Mouse (Mus musculus) intestine, embryonic 14.5 days (tissue): ENCODE results near the gene Clta. TPM values are rescaled to one million over a fixed set of nuclear protein-coding genes. Genes with fewer than 3 reads are reported as not detected.

ENCODE experiments used
- ATAC-seq: fragments of 200-750 bp; cut with Nextera tagmentation; replicated peaks from 2 replicates; pipeline ENCODE4 v1.8.0; 2017; ENCODE audit warnings: low read depth, moderate number of reproducible peaks, moderate TSS enrichment, moderate library complexity; ENCODE audit not compliant: low FRiP score, low TSS enrichment
- DNase-seq: peaks from one replicate; pipeline ENCODE4 v3.0.0-alpha.2; 2018; ENCODE audit warnings: low spot score
- H3K27ac ChIP-seq: fragments of 300-500 bp; sonication (generic); 2 replicates; pipeline ENCODE4 v1.5.1; 2014; ENCODE audit warnings: low read depth, mild to moderate bottlenecking, control low read depth
- H3K27me3 ChIP-seq: fragments of 300-500 bp; sonication (generic); replicated peaks from 2 replicates; pipeline ENCODE4 v1.6.1; 2014; ENCODE audit warnings: low read length, control low read depth; ENCODE audit not compliant: control insufficient read depth, insufficient read depth
- H3K36me3 ChIP-seq: fragments of 300-500 bp; sonication (generic); 2 replicates; pipeline ENCODE4 v1.6.1; 2014; ENCODE audit warnings: low read length, control low read depth; ENCODE audit not compliant: control insufficient read depth, insufficient read depth
- H3K4me1 ChIP-seq: fragments of 300-500 bp; sonication (generic); replicated peaks from 2 replicates; pipeline ENCODE4 v1.6.1; 2014; ENCODE audit warnings: low read length, control low read depth, mixed read lengths; ENCODE audit not compliant: control insufficient read depth, insufficient read depth
- H3K4me2 ChIP-seq: fragments of 300-500 bp; sonication (generic); 2 replicates; pipeline ENCODE4 v1.6.1; 2014; ENCODE audit warnings: low read length
- H3K4me3 ChIP-seq: fragments of 300-500 bp; sonication (generic); 2 replicates; pipeline ENCODE4 v1.5.1; 2014; ENCODE audit warnings: low read depth, low read length, control low read depth, mixed read lengths
- H3K9ac ChIP-seq: fragments of 300-500 bp; sonication (generic); 2 replicates; pipeline ENCODE4 v1.6.1; 2014; ENCODE audit warnings: mild to moderate bottlenecking, low read length
- H3K9me3 ChIP-seq: fragments of 300-500 bp; sonication (generic); 2 replicates; pipeline ENCODE4 v1.6.1; 2016; ENCODE audit warnings: low read length, control low read depth; ENCODE audit not compliant: control insufficient read depth
- WGBS: fragments of 180-500 bp; shearing (Covaris S2); extraction: QIAGEN DNeasy Blood & Tissue Kit; methylation state at CpG from one replicate; pipeline ENCODE4 v1.1.7; 2014; 5-methylcytosine and 5-hydroxymethylcytosine counted together
- polyA plus RNA-seq: library from polyadenylated mRNA; unstranded; fragments of >200 nt; fragmentation: Nextera tagmentation; extraction: Ambion mirVana; gene quantifications from 2 replicates; pipeline ENCODE4 v1.2.1, GENCODE M21; 2014

Clta gene
- polyA plus RNA-seq, 1 experiment from 2014 or later = 240 TPM

- Histone ChIP-seq H3K27me3 (no peaks in the 10 kb centered on the region), H3K9ac (no peak overlapping the region), H3K4me3 (no peak overlapping the region), H3K4me1 (peaks cover 26% of the 10 kb centered on the region), H3K27ac (no peak overlapping the region), H3K36me3 (no peaks in the 10 kb centered on the region; the same call in 1 of the 2 replicates), H3K4me2 (no peak overlapping the region), H3K9me3 (no peaks in the 10 kb centered on the region)
- ATAC-seq (no peak), DNase-seq (no peak)
- 79% methylated on average over 7 of the region's 7 CpGs for WGBS
These were observed 38.3 kb upstream of the Clta start for GRCm38 (mm10) chr4:43965856-43966535.

- 37% methylated on average over 13 of the region's 13 CpGs for WGBS
- DNase-seq = no peak
- ATAC-seq = no peak
These were observed 35.6 kb upstream of the Clta start for GRCm38 (mm10) chr4:43968650-43969049.

GRCm38 (mm10) chr4:43969373-43969772 lies 34.9 kb upstream of the Clta start:
- Histone ChIP-seq H3K9ac (no peak overlapping the region), H3K27me3 (no peaks in the 10 kb centered on the region), H3K4me3 (no peak overlapping the region), H3K4me1 (peaks cover 37% of the 10 kb centered on the region), H3K4me2 (peak overlapping the region; percentile 22), H3K36me3 (no peaks in the 10 kb centered on the region; the same call in 1 of the 2 replicates), H3K9me3 (no peaks in the 10 kb centered on the region), H3K27ac (peak overlapping the region; percentile 62; the same call in 1 of the 2 replicates)
- DNase-seq = peak; percentile 63
- WGBS = 15% methylated on average over 4 of the region's 4 CpGs
- ATAC-seq = no peak

More at GRCm38 (mm10) chr4:43968650-43969049, 35.6 kb upstream of the Clta start:
- Histone ChIP-seq H3K27ac (peak overlapping the region; percentile 47; the same call in 1 of the 2 replicates), H3K9ac (no peak overlapping the region), H3K27me3 (no peaks in the 10 kb centered on the region), H3K36me3 (no peaks in the 10 kb centered on the region; the same call in 1 of the 2 replicates), H3K4me2 (peak overlapping the region; percentile 25), H3K4me1 (peaks cover 37% of the 10 kb centered on the region), H3K9me3 (no peaks in the 10 kb centered on the region), H3K4me3 (no peak overlapping the region)

- ATAC-seq (no peak), DNase-seq (no peak)
- 86% methylated on average over 20 of the region's 20 CpGs for WGBS
- no peaks in the 10 kb centered on the region for H3K27me3 ChIP-seq
- no peak overlapping the region for H3K9ac ChIP-seq
- peaks cover 26% of the 10 kb centered on the region for H3K4me1 ChIP-seq
- H3K9me3 ChIP-seq = no peaks in the 10 kb centered on the region
- H3K27ac ChIP-seq = no peak overlapping the region
- H3K4me2 ChIP-seq = no peak overlapping the region
- no peak overlapping the region for H3K4me3 ChIP-seq
- H3K36me3 ChIP-seq = no peaks in the 10 kb centered on the region; the same call in 1 of the 2 replicates
These were observed 33.6 kb upstream of the Clta start for GRCm38 (mm10) chr4:43970393-43971330.

GRCm38 (mm10) chr4:43971541-43972136 lies 32.6 kb upstream of the Clta start:
- WGBS = 61% methylated on average over 9 of the region's 9 CpGs
- H3K27ac ChIP-seq = peak overlapping the region; percentile 83
- H3K4me3 ChIP-seq = no peak overlapping the region
- H3K27me3 ChIP-seq = no peaks in the 10 kb centered on the region
- H3K36me3 ChIP-seq = peaks cover 5% of the 10 kb centered on the region; the same call in 1 of the 2 replicates
- DNase-seq (no peak), ATAC-seq (0 out of 2 replicates have a peak, but pooled peaks have one; percentile 21)
- peak overlapping the region; percentile 25; the same call in 1 of the 2 replicates for H3K4me2 ChIP-seq
- peaks cover 26% of the 10 kb centered on the region for H3K4me1 ChIP-seq
- H3K9me3 ChIP-seq = no peaks in the 10 kb centered on the region
- no peak overlapping the region for H3K9ac ChIP-seq

GRCm38 (mm10) chr4:43972137-43972591 lies 32.1 kb upstream of the Clta start:
- H3K4me2 ChIP-seq = peak overlapping the region; percentile 25; the same call in 1 of the 2 replicates
- no peak overlapping the region for H3K9ac ChIP-seq
- no peaks in the 10 kb centered on the region for H3K27me3 ChIP-seq
- no peak overlapping the region for H3K4me3 ChIP-seq
- H3K36me3 ChIP-seq = peaks cover 6% of the 10 kb centered on the region
- 0% methylated on average over 8 of the region's 8 CpGs for WGBS
- H3K4me1 ChIP-seq = peaks cover 26% of the 10 kb centered on the region
- DNase-seq (peak; percentile 64), ATAC-seq (peak; percentile 73)
- peak overlapping the region; percentile 83 for H3K27ac ChIP-seq
- no peaks in the 10 kb centered on the region for H3K9me3 ChIP-seq

GRCm38 (mm10) chr4:43973526-43973981 lies 30.7 kb upstream of the Clta start:
- Histone ChIP-seq H3K27me3 (no peaks in the 10 kb centered on the region), H3K4me1 (peaks cover 21% of the 10 kb centered on the region), H3K4me2 (no peak overlapping the region), H3K4me3 (no peak overlapping the region), H3K9me3 (no peaks in the 10 kb centered on the region), H3K36me3 (peaks cover 12% of the 10 kb centered on the region), H3K9ac (no peak overlapping the region), H3K27ac (no peak overlapping the region)
- 69% methylated on average over 4 of the region's 4 CpGs for WGBS
- no peak for ATAC-seq
- DNase-seq = no peak
